Mouse (Mus musculus) megakaryocyte, embryonic 14.5 days (primary cell): ENCODE data around the gene Fam124b.

Experiments
- FLI1 ChIP-seq: IDR thresholded peaks from 2 replicates; pipeline ENCODE4 v1.6.1; 2012; ENCODE audit warnings: low read length, inconsistent platforms, mixed read lengths
- GATA1 ChIP-seq: IDR thresholded peaks from 3 replicates; pipeline ENCODE4 v1.6.1; 2012; ENCODE audit warnings: mixed read lengths, low read length, inconsistent platforms, borderline replicate concordance

GRCm38 (mm10) chr1:80166577-80166976 is 51.7 kb downstream of the Fam124b start:
- TF ChIP-seq GATA1 (no peak), FLI1 (no peak)
